Mouse (Mus musculus) cortical plate, adult 2 months (tissue): ENCODE measurements at regions not wholly inside any gene's neighbourhood (a gene's known extent, or its start where the extent isn't known, plus 50 kb on each side); places are given as distances from the start of the nearest gene placed in this dataset.
A peak's percentile ranks its signal among the peaks of the same experiment; 100 is the strongest.

Experiments
- H3K27ac ChIP-seq: fragments of 200-500 bp; 2 replicates; pipeline ENCODE4 v1.5.1; 2012; ENCODE audit warnings: low read length, control low read depth, inconsistent platforms; ENCODE audit not compliant: insufficient read depth
- H3K4me1 ChIP-seq: fragments of 200-500 bp; 2 replicates; pipeline ENCODE4 v1.6.1; 2011; ENCODE audit warnings: low read length; ENCODE audit not compliant: control insufficient read depth, insufficient read depth
- H3K4me3 ChIP-seq: fragments of 200-500 bp; 2 replicates; pipeline ENCODE4 v1.5.1; 2011; ENCODE audit warnings: mild to moderate bottlenecking, low read length, control low read depth; ENCODE audit not compliant: insufficient read depth
- CTCF ChIP-seq: fragments of 200-500 bp; IDR thresholded peaks from 2 replicates; pipeline ENCODE4 v1.5.1; 2011; ENCODE audit warnings: mild to moderate bottlenecking, control low read depth, low read length; ENCODE audit not compliant: insufficient read depth; ENCODE audit errors: extremely low read depth
- POLR2A ChIP-seq: fragments of 200-500 bp; IDR thresholded peaks from 2 replicates; pipeline ENCODE4 v1.6.1; 2011; ENCODE audit warnings: mild to moderate bottlenecking, low read length, control low read depth; ENCODE audit not compliant: insufficient read depth; ENCODE audit errors: extremely low read depth

GRCm38 (mm10) chr4:90906311-90906710 lies 494.3 kb downstream of the Elavl2 start:
- H3K27ac ChIP-seq = no peak overlapping the region
- H3K4me1 ChIP-seq = no peaks in the 10 kb centered on the region
- H3K4me3 ChIP-seq = no peak overlapping the region
- TF ChIP-seq POLR2A (no peak), CTCF (no peak)

- TF ChIP-seq CTCF (no peak), POLR2A (no peak)
- Histone ChIP-seq H3K27ac (no peak overlapping the region), H3K4me3 (no peak overlapping the region), H3K4me1 (no peaks in the 10 kb centered on the region; the same call in 1 of the 2 replicates)
Measured at GRCm38 (mm10) chr4:90868209-90868608, 532.4 kb downstream of the Elavl2 start.

GRCm38 (mm10) chr4:90860854-90861253 lies 539.7 kb downstream of the Elavl2 start:
- Histone ChIP-seq H3K27ac (no peak overlapping the region), H3K4me1 (no peaks in the 10 kb centered on the region; the same call in 1 of the 2 replicates), H3K4me3 (no peak overlapping the region)
- TF ChIP-seq POLR2A (no peak), CTCF (0 out of 2 replicates have a peak, but pooled peaks have one; percentile 14)

- Histone ChIP-seq H3K4me3 (no peak overlapping the region), H3K27ac (no peak overlapping the region), H3K4me1 (no peaks in the 10 kb centered on the region)
- TF ChIP-seq CTCF (no peak), POLR2A (no peak)
Measured at GRCm38 (mm10) chr4:90839804-90840203, 560.8 kb downstream of the Elavl2 start.

GRCm38 (mm10) chr4:90799078-90799477 lies 580.5 kb downstream of the Zfp352 start:
- no peak for TF ChIP-seq POLR2A
- H3K4me1 ChIP-seq = no peaks in the 10 kb centered on the region
- no peak overlapping the region for H3K4me3 ChIP-seq
- no peak overlapping the region for H3K27ac ChIP-seq

- Histone ChIP-seq H3K4me1 (no peaks in the 10 kb centered on the region), H3K4me3 (no peak overlapping the region), H3K27ac (no peak overlapping the region)
- TF ChIP-seq POLR2A (no peak), CTCF (no peak)
Measured at GRCm38 (mm10) chr4:90798637-90799036, 580.0 kb downstream of the Zfp352 start.

GRCm38 (mm10) chr4:90797472-90797871 lies 578.9 kb downstream of the Zfp352 start:
- Histone ChIP-seq H3K27ac (no peak overlapping the region), H3K4me3 (no peak overlapping the region), H3K4me1 (no peaks in the 10 kb centered on the region)
- no peak for TF ChIP-seq CTCF
- no peak for TF ChIP-seq POLR2A
